Mouse (Mus musculus): Measurements from ENCODE around the gene Asb9. TPM values are rescaled to one million over a fixed set of nuclear protein-coding genes. Genes with fewer than 3 reads are reported as not detected.

The Asb9 gene
- total RNA-seq (2021) (not detected), polyA plus RNA-seq (2012; rRNA removed) (not detected in 2 replicates)
- long read RNA-seq: 0 reads

DNA sequence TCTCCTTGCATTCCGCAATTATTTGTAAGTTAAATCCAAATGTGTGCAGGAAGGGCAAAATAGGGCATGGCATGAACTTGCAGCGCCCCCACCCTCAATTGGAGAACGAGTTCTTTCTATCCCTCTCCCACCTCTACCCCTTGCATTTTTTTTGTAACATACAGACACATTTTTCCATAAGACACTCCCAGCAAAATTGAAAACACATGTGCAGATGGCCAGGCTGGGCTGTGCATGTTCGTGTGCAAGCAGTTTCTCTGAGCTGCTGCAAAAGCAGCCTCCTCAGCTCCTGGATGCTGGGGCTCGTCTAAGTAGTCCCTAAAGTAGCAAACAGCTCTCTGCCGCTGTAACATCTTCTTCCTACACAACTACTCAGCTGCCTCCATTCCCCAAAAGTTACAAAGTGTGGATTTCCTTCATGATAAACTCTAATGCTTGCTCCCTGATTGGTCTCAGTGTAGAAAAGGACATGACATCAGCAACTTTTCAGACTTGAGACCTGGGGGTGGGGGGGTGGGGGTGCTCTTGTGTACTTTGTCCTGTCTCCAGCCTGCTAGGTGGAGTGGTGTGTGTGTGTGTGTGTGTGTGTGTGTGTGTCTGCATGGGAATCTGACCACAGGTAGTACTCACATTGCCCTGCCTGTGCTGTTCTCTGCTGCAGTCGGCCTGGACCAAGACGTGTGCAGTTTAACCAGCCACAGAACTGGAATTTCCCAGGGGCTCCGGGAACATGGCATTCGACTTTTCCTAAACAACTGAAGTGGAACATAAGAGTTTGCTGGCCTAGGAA is at the start of gene Asb9:
Gene Asb9 (plus strand): TSS at position 619 of the 790 bp plus-strand sequence.
- no peak for DNase-seq

DNA sequence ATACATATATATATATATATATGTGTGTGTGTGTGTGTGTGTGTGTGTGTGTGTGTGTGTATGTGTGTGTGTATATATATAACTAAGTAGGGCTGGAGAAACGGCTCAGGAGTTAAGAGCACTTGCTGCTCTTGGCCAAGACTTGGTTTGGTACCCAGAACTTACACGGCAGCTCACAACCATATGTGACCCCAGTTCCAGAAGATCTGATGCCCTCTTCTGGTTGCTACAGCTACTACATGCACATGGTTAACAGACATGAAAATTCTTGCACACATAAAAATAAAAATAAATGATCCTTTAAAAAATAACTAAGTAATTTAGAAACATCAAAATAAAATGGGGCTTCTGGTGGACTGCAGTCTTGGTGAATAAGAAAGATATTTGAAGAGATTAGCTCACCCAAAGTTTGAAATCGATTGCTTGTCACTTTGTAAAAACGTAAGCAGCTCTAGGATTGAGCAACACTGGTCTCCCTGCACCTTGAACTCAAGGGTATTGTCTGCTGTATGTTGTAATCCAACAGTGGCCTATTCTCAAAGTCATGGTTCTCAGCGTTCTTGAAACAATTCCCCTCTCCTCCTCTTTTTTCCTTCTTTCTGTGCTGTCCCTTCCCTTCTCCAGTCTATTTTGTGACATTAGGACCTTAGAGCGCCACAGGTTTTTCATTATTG is 46.8 kb upstream of the Asb9 start:
- peak; percentile 13 for DNase-seq

DNA sequence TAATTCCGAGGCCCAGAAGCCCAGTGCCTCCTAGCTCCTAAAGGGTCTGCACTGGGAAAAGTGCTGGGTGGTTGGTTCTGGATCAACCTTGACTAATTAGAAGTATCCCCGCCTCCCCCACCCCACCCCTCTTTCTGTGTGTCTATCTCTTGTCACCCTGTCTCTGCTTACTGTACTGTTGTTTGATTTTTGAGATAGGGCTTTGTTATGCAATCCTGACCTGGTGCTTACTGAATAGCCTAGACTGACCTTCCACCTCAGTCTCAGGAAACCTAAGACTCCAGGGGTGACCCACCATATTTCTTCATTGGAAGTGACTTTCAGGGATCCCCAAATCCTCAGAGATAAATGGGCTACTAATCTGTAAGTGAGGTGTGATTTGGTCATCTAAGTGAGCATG is 3.9 kb upstream of the Asb9 start:
- DNase-seq: no peak

DNA sequence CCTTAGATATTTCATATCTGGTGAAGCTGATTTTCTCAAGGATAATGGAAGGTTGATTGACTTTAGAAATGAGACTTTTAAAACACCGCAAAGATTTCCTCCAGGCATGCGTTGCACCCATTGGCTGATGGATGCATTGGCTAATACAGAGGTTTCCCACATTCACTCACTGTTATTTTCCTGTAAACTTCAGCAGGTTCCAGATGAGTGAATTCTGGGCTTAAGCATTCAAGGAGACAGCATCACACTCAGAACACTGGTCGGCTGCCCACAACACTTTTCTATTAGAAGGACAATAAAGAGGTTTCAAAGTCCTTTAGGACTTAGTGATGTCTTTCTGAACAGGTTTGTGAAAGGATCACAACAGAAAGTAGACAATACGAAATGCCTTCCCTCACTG is 941 bp downstream of the Asb9 start:
- no peak for DNase-seq

DNA sequence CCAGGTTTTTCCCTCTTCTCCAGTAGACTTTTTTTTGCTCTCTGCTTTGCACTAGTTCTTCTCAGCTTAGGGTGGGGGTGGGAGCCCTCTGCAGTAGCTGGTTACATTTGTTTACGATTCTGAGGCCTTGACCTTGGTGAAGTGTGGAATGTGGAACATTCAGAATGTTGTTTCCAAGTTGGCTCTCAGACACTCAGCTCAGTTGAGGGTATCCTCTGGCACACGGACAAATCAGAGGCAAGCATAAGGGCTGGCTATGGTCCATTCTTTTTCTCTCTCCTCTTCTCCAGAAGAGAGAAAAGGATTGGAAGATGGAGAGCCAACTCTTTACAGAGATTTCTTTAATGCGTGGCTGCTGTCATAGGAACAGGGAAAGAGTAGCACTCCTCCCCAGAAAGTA is 2.6 kb downstream of the Asb9 start:
- DNase-seq: no peak

DNA sequence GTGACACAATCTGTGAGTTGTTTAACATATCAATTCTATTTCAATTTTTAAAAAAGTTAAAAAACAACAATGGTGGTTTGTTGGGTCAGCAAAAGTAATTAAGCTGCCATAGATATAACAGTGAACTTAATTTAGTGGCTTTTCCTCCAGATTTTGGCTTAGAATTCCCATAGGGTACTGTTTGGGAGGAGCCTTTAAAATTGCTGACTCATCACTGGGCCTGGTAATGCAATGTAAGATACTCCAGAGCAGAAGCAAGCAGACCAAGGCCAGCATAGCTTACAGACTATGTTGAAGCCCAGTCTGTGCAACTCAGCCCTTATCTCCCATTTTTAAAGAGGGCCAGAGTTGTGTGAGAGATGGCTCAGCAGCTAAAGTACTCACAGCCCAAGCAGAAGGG is 16.0 kb downstream of the Asb9 start:
- DNase-seq: no peak

DNA sequence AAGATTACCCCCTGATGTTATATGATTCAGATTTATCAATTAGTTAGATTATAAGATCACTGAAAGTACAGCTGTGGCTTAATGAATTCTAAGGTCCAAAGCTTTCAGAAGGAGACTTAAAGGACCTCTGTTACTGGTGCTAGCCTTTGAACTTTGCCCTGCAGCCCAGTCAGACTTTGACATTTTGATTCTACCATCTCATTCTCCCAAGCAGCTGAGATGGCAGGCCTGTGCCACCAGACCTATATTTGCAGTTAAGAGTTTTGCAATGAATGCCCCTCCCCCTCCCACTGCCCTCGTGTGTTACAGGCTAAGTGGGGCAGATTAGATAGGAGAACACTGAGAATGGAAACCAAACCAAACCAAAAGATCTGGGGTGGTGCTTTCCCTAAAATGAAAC is 20.4 kb downstream of the Asb9 start:
- DNase-seq: no peak

DNA sequence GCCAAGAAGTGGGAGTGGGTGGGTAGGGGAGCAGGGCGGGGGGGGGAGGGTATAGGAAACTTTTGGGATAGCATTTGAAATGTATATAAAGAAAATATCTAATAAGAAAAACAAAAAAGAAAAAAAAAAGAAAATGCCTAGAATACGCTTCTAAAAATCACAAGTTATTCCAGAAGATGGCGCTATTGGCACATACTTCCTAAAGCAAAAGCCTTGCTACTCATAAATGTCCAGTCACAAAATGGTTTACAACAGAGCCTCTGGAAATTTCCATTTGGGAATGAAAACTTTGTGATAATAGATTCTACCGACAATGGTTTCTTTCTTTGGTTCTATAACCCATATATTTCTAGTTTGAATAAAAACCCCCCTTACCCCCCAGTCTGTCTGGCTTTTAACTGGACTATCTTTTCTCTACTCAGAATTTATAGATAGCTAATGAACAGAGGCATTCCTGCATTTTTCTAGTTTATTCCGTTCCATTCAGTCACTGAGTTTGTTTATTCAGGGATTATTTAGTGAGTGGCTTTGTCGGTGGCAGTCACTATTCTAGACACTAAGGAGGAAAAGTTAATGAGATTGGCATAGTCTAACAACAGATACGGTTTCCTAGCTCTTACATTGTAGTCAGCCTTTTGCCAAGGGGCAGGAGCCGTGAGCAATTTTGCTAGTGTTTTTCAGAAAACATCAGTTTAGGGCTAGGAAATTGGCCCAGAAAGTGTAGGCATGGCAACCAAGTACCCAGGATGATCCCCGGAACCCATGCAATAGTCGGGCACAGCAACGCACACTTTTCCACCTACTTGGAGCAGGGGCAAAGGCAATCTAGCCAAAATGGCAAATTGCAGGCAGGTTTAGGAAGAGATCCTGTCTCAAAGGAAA is 35.5 kb downstream of the Asb9 start:
- no peak for DNase-seq

DNA sequence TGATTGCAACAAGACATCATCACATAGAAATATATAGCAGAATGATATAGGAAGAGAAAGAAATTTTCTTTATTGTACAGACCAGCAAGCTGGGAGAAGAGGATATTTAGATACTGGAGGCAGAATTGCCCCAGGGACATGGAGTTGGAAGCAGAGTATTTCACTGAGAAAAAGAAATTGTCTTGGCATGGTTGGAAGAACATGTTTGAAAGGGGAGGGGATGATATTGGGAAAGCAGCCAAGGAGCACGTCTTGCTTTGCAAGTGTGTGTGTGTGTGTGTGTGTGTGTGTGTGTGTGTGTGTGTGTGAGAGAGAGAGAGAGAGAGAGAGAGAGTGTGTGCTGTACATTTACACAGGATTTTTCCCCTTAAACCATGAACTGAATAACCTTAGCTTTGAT is 64.1 kb downstream of the Asb9 start:
- DNase-seq: no peak

DNA sequence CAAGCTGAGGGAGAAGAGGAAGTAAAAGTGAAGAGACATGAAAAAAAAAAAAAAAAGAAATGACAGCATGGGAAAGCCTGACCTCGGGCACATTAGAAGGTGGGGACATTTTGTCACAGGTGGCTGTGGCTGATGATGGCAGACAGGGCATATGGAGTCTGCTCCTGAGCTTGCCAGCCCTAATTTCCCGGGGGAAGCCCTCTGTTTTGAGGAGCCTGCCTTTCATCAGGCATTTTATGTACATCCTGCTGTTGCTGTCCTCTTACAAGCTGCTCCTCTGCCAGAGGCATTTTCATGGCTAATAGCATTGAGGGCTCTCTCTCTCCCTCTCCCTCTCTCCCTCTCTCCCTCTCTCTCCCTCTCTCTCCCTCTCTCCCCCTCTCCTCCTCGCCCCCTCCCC is 70.8 kb downstream of the Asb9 start:
- DNase-seq: no peak

Other genes with a start within 250 kb of the Asb9 start
- gene Bmx, start 248.1 kb upstream of the Asb9 start, total RNA-seq (2021): under 1 TPM; 0.17 to 0.66 TPM
- gene Bmx, start 248.1 kb upstream of the Asb9 start, polyA plus RNA-seq (2012; rRNA removed): 0.03 TPM in 1 of 2 replicates, not detected in the other
- 1 to 10 TPM; 5.6 to 6.9 TPM for gene Pir, start 237.0 kb upstream of the Asb9 start, total RNA-seq (2021)
- gene Pir, start 237.0 kb upstream of the Asb9 start, polyA plus RNA-seq (2012; rRNA removed): 1.9 and 2.2 TPM in 2 replicates
- gene Vegfd, start 132.9 kb upstream of the Asb9 start, total RNA-seq (2021): 10 to 100 TPM; 24.7 to 51.8 TPM
- gene Vegfd, start 132.9 kb upstream of the Asb9 start, polyA plus RNA-seq (2012; rRNA removed): 10.4 and 23.3 TPM in 2 replicates
- 10 to 100 TPM in 1 of 2 experiments, 1 to 10 TPM in 1; 5.1 to 10.9 TPM for gene Piga, start 86.5 kb upstream of the Asb9 start, total RNA-seq (2021)
- gene Piga, start 86.5 kb upstream of the Asb9 start, polyA plus RNA-seq (2012; rRNA removed): 1.1 and 1.4 TPM in 2 replicates
- gene Asb11, start 69.3 kb upstream of the Asb9 start, total RNA-seq (2021): under 1 TPM in 1 of 2 experiments, not detected in 1; 0.20 TPM
- gene Asb11, start 69.3 kb upstream of the Asb9 start, polyA plus RNA-seq (2012; rRNA removed): 0.08 and 0.13 TPM in 2 replicates